Mouse (Mus musculus): Measurements from ENCODE around the gene Adcy7. TPM values are rescaled to one million over a fixed set of nuclear protein-coding genes. Genes with fewer than 3 reads are reported as not detected.

Adcy7 gene
- 134 TPM for polyA plus RNA-seq (2017; shearing (Covaris generic))

GRCm38 (mm10) chr8:88272231-88273050 is at the start of gene Adcy7:
TSS of gene Adcy7 (plus strand) at chr8:88272403.

GRCm38 (mm10) chr8:88361708-88362428 is 89.7 kb downstream of the Adcy7 start, which contains the start of gene Brd7:
TSS of gene Brd7 (minus strand) at chr8:88362194.

Other genes starting within 250 kb of the Adcy7 start
- gene Cnep1r1, start 153.6 kb upstream of the Adcy7 start, polyA plus RNA-seq (2017; shearing (Covaris generic)), result 38.5 TPM
- gene Heatr3, start 134.5 kb upstream of the Adcy7 start, polyA plus RNA-seq (2017; shearing (Covaris generic)), result 40.7 TPM
- 41.9 TPM for gene Tent4b, start 73.2 kb upstream of the Adcy7 start, polyA plus RNA-seq (2017; shearing (Covaris generic))
- 86.5 TPM for gene Brd7, start 89.8 kb downstream of the Adcy7 start, polyA plus RNA-seq (2017; shearing (Covaris generic))
- not detected for gene Nkd1, start 249.0 kb downstream of the Adcy7 start, polyA plus RNA-seq (2017; shearing (Covaris generic))